Mouse (Mus musculus): Measurements from ENCODE around the gene Lyrm1.

GRCm38 (mm10) chr7:119859476-119859875 is 36.2 kb upstream of the Lyrm1 start:
- TF ChIP-seq POLR2A (IDR thresholded peaks at IDR 0.05; ENCODE audit: insufficient read depth, low read depth, low read length), result no peak
- TF ChIP-seq CTCF (IDR thresholded peaks at IDR 0.05; ENCODE audit: insufficient read depth, low read depth, low read length), result no peak

Measured in olfactory bulb, adult 2 months (tissue).